Mouse (Mus musculus): Measurements from ENCODE around the gene Npnt.

The Npnt gene

GRCm38 (mm10) chr3:132949791-132950528, at the start of gene Npnt:
Gene Npnt (minus strand): TSS chr3:132950291.
- DNase-seq = peak; percentile 61 to 76

- no peak for DNase-seq
Measured at GRCm38 (mm10) chr3:132996299-132996698, 46.2 kb upstream of the Npnt start.

DNA sequence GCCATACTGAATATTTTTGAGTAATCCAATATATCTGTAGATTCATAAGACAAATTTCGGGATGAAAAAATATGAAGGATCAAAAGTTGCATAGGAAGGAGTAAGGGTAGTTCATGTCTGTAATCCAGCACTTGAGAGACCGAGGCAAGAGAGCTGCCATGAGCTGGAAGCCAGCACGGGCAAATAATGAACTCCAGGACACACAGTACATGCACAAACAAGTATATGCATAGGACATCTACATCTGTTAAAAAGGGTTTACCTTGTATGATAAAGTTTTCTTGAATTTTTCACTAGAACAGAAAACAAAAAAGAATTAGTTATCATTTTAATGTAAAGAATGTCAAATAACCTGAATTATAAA, 45.8 kb upstream of the Npnt start:
- no peak for DNase-seq

- peak; percentile 35 to 51 for DNase-seq
Measured at GRCm38 (mm10) chr3:132995172-132995903, 45.2 kb upstream of the Npnt start.

DNA sequence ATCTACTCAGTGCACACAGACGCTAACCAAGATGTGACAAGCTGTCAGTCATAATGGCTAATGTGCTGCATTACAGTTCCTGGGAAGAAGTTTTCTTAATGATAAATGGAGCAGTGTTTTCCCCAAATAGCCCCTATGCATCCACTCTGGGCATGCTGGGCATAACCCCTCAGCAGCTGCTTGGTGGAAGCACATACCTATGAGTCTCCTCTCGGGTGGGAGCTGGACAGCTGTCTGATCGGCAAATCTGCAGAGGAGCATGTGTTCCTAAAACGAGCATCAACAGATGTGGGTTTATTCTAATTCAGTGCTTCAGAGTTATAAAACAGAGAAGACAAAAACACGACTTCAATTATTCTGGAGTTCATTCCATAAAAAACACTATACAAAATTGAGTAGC, 36.1 kb upstream of the Npnt start:
- no peak for DNase-seq

DNA sequence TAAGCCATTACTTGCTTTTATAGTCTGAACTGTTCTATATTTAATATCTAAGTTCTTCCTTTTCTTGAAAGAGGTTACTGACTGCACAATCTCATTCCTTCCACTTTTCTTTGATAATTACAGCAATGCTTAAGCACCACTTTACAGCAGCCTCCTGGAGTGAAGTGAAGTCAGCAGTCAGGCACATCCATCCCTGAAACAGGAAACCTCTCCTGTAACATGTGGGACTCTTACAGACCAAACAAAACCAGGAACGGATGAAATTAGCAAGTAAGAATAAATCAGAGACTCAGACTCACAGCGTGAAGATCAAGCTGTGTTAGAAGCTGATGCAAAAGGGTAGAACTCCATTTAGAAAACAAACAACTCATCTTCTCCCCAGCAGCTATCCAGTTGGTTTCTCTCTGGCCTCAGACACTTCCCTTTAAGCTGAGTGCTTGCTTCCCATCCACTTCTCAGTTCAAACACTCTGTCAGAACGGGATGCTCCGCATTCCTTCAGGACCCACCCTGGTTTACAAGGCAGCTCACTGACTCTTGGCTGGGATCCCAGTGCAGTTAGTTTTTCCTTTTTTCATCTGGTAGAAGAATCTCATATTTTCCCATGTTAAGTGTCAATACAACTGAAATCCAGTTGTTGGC, 33.9 kb upstream of the Npnt start:
- peak; percentile 43 to 62 for DNase-seq

DNA sequence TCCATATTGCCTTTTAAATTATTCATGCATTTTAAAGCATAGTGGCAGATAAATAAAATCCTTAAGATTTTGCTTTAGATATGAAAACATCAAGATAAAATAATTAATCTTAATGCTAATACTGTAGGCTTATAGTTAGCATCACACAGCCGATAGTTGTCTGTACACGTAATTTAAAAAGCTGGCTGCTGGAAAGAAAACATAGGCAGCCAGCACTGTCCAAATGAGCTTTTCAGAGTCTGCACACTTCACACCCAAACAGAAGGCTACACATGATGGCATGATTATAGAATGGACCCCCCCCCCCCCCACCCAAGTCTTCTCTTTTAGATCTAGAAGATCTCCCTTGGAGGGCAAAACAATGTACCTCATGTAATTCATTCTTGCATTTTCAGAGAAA, 31.9 kb upstream of the Npnt start:
- DNase-seq = no peak

- DNase-seq = no peak
Measured at GRCm38 (mm10) chr3:132979781-132980461, 29.8 kb upstream of the Npnt start.

GRCm38 (mm10) chr3:132966255-132966654, 16.2 kb upstream of the Npnt start:
- DNase-seq = no peak

DNA sequence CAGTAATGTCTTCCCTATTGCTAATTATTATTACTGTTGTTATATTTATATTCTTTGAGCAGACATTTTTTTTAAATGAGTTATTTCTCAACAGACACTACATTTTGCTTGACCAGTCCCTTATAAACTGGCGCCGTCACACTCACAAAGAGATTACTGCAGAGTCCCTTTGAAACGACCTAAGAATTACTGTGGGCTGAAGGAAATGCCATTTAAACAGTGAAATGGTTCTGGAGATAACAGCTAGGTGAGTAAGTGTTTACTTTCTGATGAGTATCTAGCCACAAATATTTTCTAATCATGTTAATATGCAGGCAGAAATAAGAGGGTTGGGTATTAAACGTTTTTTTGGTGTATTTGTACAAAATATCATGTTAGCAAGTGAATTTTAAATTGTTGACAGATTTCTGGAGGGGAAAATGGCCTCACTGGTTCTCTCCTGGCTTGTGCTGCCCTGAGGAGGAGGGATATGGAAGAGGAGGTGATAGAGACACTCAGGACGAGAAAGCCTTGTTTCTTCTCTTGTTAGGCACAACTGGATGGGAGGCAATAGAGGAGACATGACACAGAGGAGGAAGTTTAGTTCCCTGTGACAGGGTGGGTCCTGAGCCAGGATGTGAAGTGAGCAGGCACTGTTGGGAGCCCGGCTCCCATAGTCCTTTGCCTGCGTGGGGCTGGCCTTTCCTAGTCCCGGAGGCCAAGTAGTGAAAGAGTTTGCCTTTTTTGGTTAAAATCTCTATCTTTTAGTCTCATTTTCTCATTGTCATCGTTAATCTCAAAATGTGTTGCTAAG, 14.8 kb upstream of the Npnt start:
- DNase-seq = no peak

GRCm38 (mm10) chr3:132962631-132963361, 12.7 kb upstream of the Npnt start:
- DNase-seq = no peak

DNA sequence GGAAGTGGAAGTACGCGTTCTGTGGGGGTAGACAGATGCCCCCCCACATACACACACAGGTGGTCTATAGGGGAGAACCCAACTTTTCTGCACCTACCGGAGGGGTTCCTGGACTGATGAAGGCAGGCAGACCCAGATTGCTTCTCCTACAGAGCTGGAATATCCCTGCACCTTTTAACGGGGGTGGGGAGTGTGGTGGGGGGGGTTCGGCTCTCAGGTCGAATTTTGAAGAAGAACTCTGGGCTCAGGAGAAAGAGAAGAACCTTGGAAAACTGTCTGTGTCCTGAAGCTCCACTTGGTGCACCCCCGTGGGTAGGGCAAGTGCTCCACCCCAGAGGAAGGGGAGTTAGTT, 414 bp upstream of the Npnt start:
- no peak for DNase-seq

GRCm38 (mm10) chr3:132949380-132949790, 706 bp downstream of the Npnt start:
- peak; percentile 43 to 65 for DNase-seq

GRCm38 (mm10) chr3:132948298-132948795, 1.7 kb downstream of the Npnt start:
- peak; percentile 29 to 35 for DNase-seq

- no peak for DNase-seq
Measured at GRCm38 (mm10) chr3:132946086-132946485, 4.0 kb downstream of the Npnt start.

GRCm38 (mm10) chr3:132945669-132946068, 4.4 kb downstream of the Npnt start:
- no peak for DNase-seq

- DNase-seq = peak in 1 of 2 experiments; percentile 16
Measured at GRCm38 (mm10) chr3:132944609-132945008, 5.5 kb downstream of the Npnt start.

DNA sequence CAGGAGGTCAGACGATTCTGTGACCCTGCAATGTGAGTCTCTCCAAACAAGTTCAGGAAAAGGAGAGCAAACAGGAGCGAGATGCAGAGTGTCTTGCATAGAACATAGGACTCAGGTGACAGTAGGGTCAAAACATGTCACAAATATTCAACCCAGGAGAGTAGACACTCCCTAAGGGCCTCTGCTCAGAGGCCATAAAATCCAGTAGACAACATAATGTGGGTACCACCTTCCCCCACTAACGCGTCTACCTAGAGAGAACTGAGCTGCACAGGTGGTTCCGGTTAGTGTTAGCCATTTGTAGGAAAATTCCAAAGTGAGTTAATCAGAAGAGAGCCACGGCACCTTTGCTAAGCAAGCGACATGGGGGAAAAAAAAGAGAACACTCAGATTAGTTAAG, 5.9 kb downstream of the Npnt start:
- DNase-seq = no peak

DNA sequence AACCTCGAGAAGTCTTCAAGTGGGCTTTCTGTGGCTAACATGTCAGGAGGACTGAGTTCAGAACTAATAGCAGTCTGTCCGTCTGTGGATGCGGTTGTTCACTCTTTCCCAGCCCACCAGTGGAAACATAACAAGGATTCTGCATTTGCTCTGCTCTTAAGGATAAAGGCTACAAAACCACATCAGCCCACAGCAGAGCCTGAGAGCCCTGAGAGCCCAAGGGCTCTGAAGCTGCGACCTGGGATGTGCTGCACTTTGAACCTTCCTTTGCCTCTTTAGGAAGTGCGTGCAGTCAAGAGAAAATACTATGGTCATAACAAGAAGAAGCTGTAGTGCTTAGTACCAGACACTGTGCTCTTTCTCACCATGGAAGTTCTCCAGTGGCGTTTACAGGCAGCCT, 7.3 kb downstream of the Npnt start:
- DNase-seq = no peak

DNA sequence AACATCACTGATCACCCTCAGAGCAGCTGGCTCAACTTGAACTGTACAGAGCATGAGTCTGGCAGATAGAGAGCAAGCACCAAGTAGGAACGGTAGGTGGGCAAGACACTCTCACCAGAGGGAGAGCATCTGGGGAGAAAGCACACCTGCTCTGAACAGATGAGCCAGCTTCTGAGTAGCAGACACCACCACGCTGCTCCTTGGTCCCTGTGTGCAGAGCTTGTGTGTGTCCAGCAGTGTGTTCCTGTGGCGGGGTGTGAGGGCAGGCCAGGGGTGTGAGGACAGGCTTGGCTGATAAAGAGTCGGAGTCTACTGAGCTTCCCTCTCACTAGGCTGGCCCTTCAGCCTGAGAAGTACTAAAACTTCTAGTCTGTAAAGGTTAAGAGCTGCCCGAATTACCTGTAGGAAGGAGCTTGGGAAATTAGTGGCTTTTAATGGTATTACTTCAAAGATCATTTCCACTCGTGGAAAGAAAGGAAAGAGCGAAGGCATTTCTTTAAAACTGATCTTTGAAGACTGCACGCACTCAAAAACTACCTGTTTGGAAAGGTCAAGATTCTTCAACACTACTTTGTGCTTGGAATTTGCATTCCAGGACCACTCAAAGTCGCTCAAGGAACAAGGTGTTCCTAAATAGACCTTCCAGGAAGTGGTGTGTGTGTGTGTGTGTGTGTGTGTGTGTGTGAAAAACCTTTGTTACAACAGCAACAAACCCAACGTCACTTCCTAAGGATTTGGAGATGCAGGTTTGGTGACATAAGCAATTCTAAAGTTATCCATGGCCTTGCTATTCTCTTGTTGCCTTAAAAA, 9.7 kb downstream of the Npnt start:
- DNase-seq = no peak

DNA sequence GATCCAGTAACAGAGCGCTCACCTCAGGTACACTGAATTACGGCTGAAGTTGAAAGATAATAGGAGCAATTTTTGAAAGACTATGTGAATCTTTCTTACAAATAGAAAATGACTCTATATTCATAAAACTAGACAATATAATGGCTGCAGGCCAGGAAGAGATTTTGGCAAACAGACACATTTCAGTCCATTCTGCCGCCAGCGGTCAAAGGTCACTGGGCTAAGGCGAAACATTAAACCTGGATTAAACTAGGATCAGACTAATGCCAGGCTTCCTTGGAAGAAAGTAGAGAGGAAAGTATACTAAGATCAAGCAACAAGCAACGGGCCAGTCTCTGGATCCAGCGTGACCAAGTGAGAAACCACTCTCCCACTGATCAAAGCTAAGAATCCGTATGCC, 11.1 kb downstream of the Npnt start:
- DNase-seq = peak; percentile 53 to 61
